Mouse (Mus musculus) midbrain, postnatal 0 days (tissue): Measurements from ENCODE around the gene 1700067K01Rik. TPM values are rescaled to one million over a fixed set of nuclear protein-coding genes. Genes with fewer than 3 reads are reported as not detected.
"Not testable (repeated sequence)": the region's sequence is repeated elsewhere in the genome, so short reads cannot be mapped to it uniquely, and the experiment has no call there.

Source experiments
- ATAC-seq: fragments of 200-750 bp; cut with Nextera tagmentation; 2 replicates; pipeline ENCODE4 v1.8.0; 2017; ENCODE audit warnings: moderate number of reproducible peaks, mild to moderate bottlenecking, moderate TSS enrichment, moderate library complexity; ENCODE audit not compliant: low FRiP score
- DNase-seq: peaks from one replicate; pipeline ENCODE4 v3.0.0-alpha.2; 2015; ENCODE audit warnings: low spot score
- H3K27ac ChIP-seq: fragments of 300-500 bp; sonication (generic); 2 replicates; pipeline ENCODE4 v1.5.1; 2014; ENCODE audit warnings: low read depth, mild to moderate bottlenecking, low read length, mixed read lengths
- H3K27me3 ChIP-seq: fragments of 300-500 bp; sonication (generic); 2 replicates; pipeline ENCODE4 v1.6.1; 2014; ENCODE audit warnings: low read length, control low read depth, mixed read lengths; ENCODE audit not compliant: insufficient read depth
- H3K36me3 ChIP-seq: fragments of 300-500 bp; sonication (generic); 2 replicates; pipeline ENCODE4 v1.6.1; 2014; ENCODE audit warnings: low read length, control low read depth, mixed read lengths; ENCODE audit not compliant: insufficient read depth
- H3K4me1 ChIP-seq: fragments of 300-500 bp; sonication (generic); 2 replicates; pipeline ENCODE4 v1.6.1; 2014; ENCODE audit warnings: mild to moderate bottlenecking, control low read depth, antibody characterized with exemption, low read length, mixed read lengths; ENCODE audit not compliant: insufficient read depth
- H3K4me2 ChIP-seq: fragments of 300-500 bp; sonication (generic); 2 replicates; pipeline ENCODE4 v1.6.1; 2014; ENCODE audit warnings: low read depth, mild to moderate bottlenecking, low read length, mixed read lengths; ENCODE audit not compliant: poor library complexity, severe bottlenecking
- H3K4me3 ChIP-seq: fragments of 300-500 bp; sonication (generic); 2 replicates; pipeline ENCODE4 v1.5.1; 2014; ENCODE audit warnings: low read depth, mild to moderate bottlenecking, low read length, moderate library complexity
- H3K9ac ChIP-seq: fragments of 300-500 bp; sonication (generic); replicated peaks from 2 replicates; pipeline ENCODE4 v1.6.1; 2014; ENCODE audit warnings: mild to moderate bottlenecking, low read length, moderate library complexity, mixed read lengths; ENCODE audit not compliant: poor library complexity, severe bottlenecking
- H3K9me3 ChIP-seq: fragments of 300-500 bp; sonication (generic); 2 replicates; pipeline ENCODE4 v1.6.1; 2016; ENCODE audit warnings: low read length, control low read depth
- CTCF ChIP-seq: IDR thresholded peaks from 2 replicates; pipeline ENCODE4 v1.5.1; 2016; ENCODE audit warnings: antibody characterized with exemption, mild to moderate bottlenecking
- WGBS: fragments of 180-500 bp; shearing (Covaris S2); extraction: QIAGEN DNeasy Blood & Tissue Kit; methylation state at CpG from one replicate; pipeline ENCODE4 v1.1.7; 2014; 5-methylcytosine and 5-hydroxymethylcytosine counted together
- polyA plus RNA-seq: library from polyadenylated mRNA; unstranded; fragments of >200 nt; fragmentation: Nextera tagmentation; extraction: Ambion mirVana; gene quantifications from 2 replicates; pipeline ENCODE4 v1.2.1, GENCODE M21; 2015
- total RNA-seq: library from RNA; depleted of rRNA; stranded (reverse); fragments of >200 nt; gene quantifications from 2 replicates; pipeline ENCODE4 v1.2.3, GENCODE M21; 2014

Gene 1700067K01Rik
- total and polyA plus RNA-seq, 2 experiments from 2014 or later = 0.58 to 1.2 TPM

DNA sequence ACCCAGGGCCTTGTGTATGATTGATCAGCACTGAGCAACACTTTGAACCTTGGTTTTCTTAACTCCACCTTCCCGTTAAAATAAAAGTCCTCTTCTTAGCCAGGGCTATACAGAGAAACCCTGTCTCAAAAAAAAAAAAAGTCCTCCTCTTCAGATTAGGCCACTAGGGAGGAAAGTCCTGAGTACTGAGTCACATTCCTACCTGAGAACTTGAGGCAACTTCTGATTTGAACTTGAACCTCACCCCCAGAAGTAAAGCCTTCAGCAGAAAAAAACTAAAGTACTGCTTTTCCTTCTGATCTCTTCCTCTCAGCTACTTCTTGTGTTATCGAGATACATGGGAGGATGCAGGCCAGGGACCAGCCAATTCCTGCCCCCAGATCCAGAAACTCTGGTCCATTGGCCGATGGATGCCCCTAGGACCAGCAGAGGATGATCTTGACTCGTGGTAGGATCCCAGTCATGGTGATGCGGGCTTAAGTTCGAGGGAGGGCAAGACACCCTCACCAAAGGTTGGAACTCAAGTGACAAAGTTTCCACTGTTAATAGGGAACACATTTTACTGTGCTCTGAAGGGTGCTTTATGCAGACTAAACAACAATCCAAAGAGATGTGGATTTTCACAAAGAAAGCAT, 2.4 kb downstream of the 1700067K01Rik start:
- Histone ChIP-seq H3K9ac (no peak overlapping the region), H3K4me1 (peaks cover 5% of the 10 kb centered on the region; the same call in 1 of the 2 replicates), H3K36me3 (no peaks in the 10 kb centered on the region), H3K27me3 (no peaks in the 10 kb centered on the region), H3K27ac (no peak overlapping the region), H3K4me2 (peak overlapping the region; percentile 95), H3K9me3 (no peaks in the 10 kb centered on the region), H3K4me3 (peak overlapping the region; percentile 61)
- DNase-seq (no peak), ATAC-seq (no peak)
- no peak for TF ChIP-seq CTCF
- WGBS = 69% methylated on average over 6 of the region's 6 CpGs

DNA sequence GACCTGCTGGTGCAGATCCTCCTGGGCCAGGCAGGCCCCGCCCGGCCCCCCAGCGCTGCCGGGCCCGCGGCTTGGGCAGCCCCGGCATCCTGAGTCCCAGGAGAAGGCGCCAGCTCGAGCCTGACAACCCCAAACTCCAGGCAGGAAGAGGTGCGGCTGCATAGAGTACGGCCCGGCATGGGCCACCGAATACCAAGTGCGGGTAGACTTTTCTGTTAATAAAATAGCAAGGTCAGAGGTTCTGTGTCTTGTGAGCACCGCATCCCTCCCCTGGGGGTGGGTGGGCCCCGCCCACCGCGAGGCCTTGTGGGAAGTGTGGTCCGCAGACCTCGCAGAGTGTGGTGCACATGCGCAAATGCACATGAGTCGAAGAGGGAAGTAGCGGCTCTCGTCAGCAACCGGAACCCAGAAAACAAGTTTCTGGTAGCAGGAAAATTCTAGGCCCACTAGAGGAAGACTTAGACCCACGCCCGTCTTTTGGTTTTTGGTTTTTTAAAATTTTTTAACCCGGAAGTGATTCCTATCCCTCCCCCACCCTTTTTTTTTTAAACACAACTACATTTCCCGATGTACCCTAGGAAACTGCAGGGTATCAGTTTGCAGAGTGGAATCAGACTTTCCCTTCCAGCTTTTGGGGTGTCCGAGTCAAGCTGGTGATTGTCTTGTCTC, 3.4 kb downstream of the 1700067K01Rik start:
- Histone ChIP-seq H3K4me3 (peak overlapping the region; percentile 61), H3K27ac (peak overlapping the region; percentile 68), H3K9ac (peak overlapping the region; percentile 57), H3K36me3 (no peaks in the 10 kb centered on the region), H3K9me3 (no peaks in the 10 kb centered on the region), H3K4me2 (peak overlapping the region; percentile 95), H3K27me3 (no peaks in the 10 kb centered on the region), H3K4me1 (no peaks in the 10 kb centered on the region)
- WGBS = under 1% methylated on average over 30 of the region's 30 CpGs
- ATAC-seq (peak; percentile 80), DNase-seq (peak; percentile 95)
- no peak for TF ChIP-seq CTCF

GRCm38 (mm10) chr8:84005502-84005901, 4.2 kb downstream of the 1700067K01Rik start:
- H3K4me3 ChIP-seq, H3K27ac ChIP-seq, H3K4me1 ChIP-seq, H3K27me3 ChIP-seq, ATAC-seq, H3K36me3 ChIP-seq, H3K9ac ChIP-seq, DNase-seq, H3K4me2 ChIP-seq, H3K9me3 ChIP-seq: not testable (repeated sequence)
- 92% methylated on average over 7 of the region's 7 CpGs for WGBS

GRCm38 (mm10) chr8:84008362-84008761, 7.1 kb downstream of the 1700067K01Rik start:
- no peak overlapping the region for H3K4me2 ChIP-seq
- H3K36me3 ChIP-seq = no peaks in the 10 kb centered on the region
- H3K4me1 ChIP-seq = peaks cover 7% of the 10 kb centered on the region; the same call in 1 of the 2 replicates
- H3K4me3 ChIP-seq = no peak overlapping the region
- no peak overlapping the region for H3K9ac ChIP-seq
- peaks cover 25% of the 10 kb centered on the region for H3K27me3 ChIP-seq
- no peak for DNase-seq
- no peak overlapping the region for H3K27ac ChIP-seq
- peak; percentile 43 for TF ChIP-seq CTCF
- 31% methylated on average over 7 of the region's 7 CpGs for WGBS
- no peak for ATAC-seq
- no peaks in the 10 kb centered on the region for H3K9me3 ChIP-seq

DNA sequence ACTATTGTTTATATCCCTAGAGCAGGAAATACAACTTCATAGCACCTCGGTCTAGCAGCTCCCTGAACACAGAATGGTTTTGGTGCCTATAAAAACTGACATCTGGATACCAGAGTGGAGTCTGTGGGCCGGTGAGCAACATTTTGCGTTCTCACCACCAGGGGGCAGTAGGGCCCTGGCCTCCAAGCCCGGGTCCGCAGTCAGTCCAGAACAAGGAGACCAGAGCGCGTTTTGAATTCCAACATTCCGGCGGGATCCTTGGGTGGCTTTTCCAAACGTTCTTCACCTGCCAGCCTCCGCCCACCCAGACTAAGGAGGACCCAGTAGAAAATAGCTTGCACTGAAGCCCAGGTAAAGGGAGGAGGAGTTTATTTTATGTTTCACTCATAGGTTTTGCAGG, 8.6 kb downstream of the 1700067K01Rik start:
- DNase-seq = peak; percentile 81
- TF ChIP-seq CTCF = peak; percentile 96
- no peak for ATAC-seq
- Histone ChIP-seq H3K9me3 (no peaks in the 10 kb centered on the region), H3K27ac (no peak overlapping the region), H3K4me3 (no peak overlapping the region), H3K27me3 (peaks cover 28% of the 10 kb centered on the region), H3K36me3 (no peaks in the 10 kb centered on the region), H3K4me2 (peak overlapping the region; percentile 28), H3K4me1 (peaks cover 7% of the 10 kb centered on the region; the same call in 1 of the 2 replicates), H3K9ac (no peak overlapping the region)
- WGBS = 2% methylated on average over 11 of the region's 11 CpGs
